Mouse (Mus musculus) layer of hippocampus, adult 11-12 months (tissue): Measurements from ENCODE around the gene Rrp12.
"Not testable (repeated sequence)": the region's sequence is repeated elsewhere in the genome, so short reads cannot be mapped to it uniquely, and the experiment has no call there.

Experiments used
- DNase-seq: peaks from one replicate; pipeline ENCODE4 v3.0.0; 2022; ENCODE audit warnings: low spot score

Rrp12 gene

DNA sequence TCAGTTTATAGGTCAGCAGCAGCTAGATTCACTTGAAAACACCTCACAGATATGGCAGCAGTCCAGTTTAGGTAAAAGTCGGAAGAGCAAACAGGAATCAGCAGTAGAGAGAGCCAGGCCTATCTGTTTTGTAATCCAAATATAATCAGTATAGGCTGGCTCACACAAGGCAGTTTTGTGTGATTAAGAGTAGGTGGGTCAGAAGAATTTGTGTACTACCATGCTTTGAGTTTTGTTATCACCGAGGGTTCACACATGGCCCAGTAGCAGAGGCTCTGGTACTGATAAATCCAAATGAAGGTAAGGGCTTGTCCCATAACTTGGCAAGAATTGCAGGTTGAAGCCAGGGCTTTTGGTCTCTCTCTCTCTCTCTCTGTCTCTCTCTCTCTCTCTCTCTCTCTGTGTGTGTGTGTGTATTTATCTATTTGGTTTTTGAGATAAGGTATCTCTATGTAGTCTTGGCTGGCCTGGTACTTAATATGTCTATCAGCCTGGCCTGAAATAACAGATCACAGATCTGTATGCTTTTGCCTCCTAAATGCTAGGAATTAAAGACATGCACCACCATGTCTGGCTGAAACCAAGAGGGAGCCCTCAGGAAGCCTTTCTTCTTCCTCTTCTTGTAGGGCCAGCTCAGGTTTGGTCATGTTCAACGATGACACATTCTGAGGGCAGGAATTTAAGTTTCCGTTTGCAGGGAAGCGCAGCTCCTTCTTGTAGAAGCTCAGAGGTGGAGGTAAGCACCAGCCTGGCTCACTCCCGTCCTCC, 10.5 kb upstream of the Rrp12 start:
- no peak for DNase-seq

DNA sequence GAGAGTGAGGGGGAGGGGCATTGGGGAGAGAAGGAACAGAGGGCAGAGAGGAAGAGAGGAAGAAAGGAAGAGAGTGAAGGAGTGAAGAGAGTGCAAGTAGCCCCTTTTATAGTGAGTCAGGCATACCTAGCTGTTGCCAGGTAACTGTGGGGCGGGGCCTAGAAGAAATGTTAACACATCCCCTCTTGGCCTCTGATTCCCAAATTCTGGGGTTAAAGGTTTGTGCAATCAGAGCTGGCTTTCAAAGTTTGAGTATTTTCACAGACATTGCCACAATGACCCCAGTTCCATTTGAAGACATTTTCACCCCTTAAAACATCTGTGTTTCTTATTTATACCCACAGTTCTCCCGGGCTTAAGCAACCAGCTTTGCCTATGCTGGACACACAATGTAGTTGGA, 9.3 kb upstream of the Rrp12 start:
- no peak for DNase-seq

DNA sequence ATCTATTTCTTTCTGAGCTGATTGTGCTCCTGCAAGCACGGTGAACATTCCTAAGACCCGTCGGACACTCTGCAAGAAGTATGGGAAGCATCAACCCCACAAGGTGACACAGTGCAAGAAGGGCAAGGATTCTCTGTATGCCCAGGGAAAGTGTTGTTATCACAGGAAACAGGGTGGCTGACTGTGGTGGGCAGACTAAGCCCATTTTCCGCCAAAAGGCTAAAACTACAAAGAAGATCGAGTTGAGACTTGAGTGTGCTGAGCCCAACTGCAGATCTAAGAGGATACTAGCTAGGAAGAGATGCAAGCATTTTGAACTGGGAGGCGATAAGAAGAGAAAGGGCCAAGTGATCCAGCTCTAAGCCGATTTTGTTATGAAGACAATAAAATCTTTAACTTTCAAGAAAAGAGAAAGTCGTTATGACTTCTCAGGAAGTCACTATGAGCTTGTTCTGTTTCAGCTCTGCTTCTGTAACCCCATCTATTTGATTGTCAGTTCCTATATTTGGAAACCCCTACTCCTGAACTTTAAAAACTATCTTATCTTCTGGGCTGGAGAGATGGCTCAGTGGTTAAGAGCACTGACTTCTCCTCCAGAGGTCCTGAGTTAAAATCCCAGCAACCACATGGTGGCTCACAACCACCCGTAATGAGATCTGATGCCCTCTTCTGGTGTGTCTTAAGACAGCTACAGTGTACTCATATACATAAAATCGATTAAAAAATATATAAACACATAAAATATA, 7.0 kb upstream of the Rrp12 start:
- DNase-seq: no peak

DNA sequence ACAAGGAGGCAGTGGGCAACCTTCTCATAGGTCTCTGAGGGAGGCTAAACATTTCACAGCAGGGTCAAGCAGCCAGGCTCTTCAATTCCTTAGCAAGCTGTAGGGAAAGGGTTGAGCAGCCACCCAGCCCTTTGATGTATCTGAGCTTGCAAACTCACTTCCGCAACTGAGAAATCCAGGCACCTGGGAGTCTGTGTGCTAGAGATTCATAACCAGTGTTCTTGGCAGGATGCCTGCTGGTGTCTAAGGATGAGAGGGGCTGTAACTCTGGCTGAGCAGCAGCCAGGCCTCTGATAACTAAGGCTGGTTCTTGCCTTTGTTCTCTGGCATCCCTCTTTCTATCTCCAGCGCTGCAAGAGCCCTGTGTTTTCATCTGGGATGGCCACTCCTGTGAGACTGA, 5.7 kb upstream of the Rrp12 start:
- DNase-seq: no peak

DNA sequence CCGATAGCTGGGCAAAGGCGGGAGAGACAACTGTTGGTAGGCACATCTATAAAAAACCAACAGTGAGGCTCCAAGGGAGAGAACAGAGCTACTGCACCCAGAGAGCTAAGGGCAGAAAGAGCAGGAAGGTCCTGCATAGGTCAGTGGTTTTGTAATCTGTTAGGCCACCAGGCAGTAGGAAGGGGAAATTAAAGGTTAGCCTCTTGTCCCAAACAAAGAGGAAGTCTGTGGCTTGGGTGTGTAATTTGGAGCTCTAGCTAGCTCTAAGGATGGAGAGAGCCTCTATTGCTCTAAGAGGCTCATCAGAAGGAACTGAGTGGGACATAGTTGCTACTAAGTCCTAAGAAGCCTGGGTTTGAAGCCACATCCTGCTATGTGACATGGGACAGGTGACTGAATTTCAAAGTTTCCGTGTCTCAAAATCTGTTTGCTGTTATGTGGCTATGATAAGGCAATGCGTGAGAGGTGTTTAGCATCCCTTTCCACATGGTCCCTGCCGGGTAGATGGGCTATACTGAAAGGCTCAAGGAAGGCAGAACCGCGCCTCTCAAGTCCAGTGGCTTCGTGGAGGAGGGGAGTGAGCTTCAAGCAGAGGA, 4.6 kb upstream of the Rrp12 start:
- no peak for DNase-seq

DNA sequence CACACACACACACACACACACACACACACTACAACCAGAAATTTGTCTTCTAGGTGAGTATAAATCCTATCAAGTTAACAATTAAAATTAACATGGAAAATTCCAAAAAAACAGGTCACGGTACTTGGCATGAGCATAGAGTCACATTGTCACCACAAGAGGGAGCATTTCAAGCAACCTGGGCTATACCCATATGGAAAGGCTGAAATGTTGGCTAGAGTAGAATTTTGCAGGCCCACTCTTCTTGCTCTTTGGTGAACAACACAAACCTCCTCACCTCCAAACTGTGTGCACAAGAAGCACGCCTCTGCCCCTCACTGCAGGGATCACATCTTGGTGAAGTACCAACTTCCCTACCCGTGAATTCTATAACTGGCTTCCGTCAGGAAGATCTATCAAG, 2.9 kb upstream of the Rrp12 start:
- DNase-seq: peak; percentile 29

DNA sequence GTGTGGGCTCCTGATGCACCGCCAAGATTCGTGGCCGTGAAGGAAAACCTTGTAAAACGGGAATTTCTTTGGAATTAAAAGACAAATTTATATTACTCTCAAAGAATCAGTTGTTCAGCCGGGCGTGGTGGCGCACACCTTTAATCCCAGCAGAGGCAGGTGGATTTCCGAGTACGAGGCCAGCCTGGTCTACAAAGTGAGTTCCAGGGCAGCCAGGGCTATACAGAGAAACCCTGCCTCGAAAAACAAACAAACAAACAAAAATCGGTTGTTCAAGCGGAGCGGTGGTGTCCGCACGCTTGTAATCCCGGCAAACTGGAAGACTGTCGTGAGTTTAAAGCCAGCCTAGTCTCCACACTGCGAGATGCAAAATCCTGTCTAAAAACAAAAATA, 342 bp upstream of the Rrp12 start:
- no peak for DNase-seq

DNA sequence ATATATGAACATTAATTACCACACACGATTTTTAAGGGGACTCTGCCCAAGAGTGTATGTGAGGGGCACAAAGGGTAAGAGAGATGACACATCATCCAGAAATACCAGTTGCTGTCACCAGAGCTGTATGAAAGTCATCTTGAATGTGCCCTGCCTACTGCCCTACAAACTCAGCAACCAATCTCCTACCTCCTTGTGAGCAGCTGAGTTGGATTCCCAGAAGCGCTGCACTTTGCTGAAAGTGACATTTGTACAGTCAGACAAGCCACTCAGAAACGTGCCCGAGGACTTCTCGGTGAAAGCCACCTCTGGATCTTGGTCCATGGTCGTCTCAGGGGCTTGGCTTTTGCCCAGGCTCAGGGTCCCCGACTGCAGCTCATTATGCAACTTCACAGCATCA, 1.0 kb downstream of the Rrp12 start:
- no peak for DNase-seq

DNA sequence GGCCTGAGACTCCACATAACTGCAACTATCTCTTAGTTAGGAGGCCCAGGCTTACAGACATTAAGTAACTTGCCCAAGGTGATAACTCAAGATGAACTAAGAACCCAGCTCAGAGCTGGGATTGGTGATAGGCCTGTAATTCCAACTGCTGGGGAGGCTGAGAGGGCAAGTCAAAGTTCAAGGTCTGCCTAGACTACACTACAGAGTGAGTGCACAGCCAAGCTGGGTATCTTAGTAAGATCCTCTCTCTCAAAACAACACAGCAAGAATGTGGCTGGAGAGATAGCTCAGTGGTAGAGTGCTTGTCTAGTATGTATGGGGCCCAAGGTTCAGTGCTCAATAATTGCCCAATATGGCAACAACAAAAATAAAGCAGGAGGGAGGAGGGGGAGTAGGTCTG, 7.8 kb downstream of the Rrp12 start:
- DNase-seq: no peak

DNA sequence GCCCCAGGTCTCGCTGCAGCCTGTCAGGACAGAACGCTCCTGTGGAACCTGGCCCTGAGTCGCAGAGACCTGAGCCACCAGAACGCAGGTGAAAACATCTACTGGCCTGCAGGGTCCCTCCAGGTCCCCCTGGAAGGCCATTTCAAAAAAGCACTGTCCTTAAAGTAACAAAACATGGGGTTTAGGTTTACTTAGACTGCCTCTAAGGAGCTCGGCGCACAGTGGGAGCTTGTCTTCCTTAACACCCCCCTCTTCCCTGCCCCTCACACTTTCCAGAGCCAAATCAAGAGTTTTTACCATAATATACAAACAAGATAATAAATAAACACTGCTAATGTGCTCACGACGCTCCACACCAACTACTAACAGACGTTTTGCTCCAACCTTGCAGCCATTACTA, 12.1 kb downstream of the Rrp12 start:
- no peak for DNase-seq

DNA sequence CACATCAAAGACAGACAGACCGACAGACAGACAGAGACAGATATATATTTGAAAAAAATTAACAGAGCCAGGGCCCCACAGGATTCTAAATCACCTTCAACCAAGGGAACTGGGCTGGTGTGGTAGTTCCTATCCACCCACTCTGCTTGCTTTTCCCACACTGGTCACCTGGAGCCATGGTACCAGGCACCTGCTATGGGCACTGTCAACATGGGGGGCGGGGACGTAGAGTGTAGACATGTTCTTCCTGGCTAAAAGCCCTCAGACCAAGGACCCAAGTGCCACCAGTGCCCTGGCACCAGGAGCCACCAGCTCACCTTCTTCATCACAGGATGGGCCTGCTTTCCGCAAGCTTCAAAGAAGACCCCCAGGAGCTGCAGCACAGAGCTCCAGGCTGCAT, 14.1 kb downstream of the Rrp12 start:
- no peak for DNase-seq

DNA sequence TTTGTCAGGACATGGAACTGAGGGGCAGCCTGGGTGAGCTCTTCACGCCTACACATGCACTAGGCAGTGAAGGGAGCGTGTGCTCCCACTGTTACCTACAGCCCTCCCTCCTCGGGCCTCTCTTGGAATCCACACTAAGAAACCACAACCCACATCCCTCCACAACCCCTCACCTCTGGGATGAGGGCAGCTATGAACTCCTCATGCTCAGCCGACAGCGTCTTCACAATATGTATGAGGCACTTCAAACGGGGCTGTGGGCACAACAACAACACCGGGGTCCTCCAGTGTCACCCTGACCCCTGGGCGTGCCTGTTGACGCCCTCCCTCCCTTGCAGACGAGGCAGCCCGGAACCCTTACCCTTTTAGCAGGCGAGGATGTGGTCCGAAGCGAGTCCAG, 21.6 kb downstream of the Rrp12 start:
- DNase-seq: no peak

DNA sequence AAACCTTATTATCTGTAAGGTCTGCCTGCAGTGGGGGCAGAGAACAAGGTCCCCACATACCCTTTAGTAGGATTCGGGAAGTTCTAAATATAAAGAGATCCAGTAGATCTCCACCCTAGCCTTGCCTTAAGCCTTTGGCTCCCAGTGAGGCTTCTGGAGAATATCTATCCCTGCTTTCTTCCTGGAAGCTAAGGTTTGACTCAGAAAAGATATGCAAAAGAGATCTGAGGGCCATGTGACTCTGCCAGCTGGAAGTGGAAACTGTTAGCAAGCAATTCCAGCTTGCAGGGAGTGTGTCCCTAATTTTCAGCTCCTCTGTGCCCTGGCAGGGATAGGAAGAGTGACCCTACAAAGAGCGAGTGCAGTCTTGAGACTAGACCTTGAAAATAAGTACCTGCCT, 23.7 kb downstream of the Rrp12 start:
- DNase-seq: peak; percentile 36

DNA sequence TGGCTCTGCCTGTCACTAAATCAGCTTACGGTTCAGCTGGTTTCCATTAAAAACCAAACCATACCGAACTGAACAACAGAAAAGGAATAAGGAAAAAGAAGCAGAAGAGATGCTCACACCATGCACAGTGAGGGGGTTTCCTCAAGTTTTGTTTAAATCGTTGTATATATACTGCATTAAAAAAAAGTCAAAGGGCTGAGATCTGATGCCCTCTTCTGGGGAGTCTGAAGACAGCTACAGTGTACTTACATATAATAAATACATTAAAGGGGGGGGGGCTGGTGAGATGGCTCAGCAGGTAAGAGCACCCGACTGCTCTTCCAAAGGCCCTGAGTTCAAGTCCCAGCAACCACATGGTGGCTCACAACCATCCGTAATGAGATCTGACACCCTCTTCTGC, 26.0 kb downstream of the Rrp12 start:
- DNase-seq: not testable (repeated sequence)

DNA sequence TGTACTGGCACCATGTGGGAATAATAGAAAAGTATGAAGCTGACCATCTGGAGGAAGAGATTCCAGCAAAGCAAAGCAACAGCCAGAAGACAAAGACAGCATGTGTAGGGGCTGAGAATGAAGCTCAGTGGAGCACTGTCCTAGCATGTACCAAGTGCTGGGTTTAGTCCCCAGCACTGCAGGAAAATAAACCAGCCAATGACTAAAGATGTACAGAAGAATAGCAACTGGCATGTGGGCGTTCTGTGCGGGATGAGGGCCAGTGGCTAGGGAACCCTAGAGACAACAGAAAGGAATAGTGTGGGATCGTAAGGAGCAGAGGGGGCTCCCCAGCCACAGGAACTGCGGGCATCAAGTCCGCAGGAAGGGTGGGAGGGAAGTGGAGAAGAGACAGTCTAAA, 26.7 kb downstream of the Rrp12 start:
- DNase-seq: peak; percentile 13

DNA sequence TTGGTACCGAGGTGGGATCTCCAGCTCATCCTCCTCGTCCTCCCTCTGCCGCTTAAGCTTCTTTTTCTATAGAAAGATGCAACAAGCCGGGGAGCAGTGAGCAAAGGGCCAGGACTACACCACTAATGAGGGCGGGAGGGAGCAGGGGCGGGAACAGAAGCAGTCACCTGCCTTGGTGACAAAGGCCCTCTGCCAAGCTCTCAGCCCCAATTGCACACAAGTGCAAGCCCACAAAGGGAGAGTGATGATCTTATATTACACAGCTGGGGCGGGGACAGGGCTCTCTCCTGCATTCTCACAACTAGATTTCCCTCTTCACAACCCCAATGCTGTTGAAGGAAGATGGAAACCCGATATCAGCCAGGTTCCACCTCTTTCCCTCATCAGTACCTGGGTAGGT, 29.3 kb downstream of the Rrp12 start:
- no peak for DNase-seq

DNA sequence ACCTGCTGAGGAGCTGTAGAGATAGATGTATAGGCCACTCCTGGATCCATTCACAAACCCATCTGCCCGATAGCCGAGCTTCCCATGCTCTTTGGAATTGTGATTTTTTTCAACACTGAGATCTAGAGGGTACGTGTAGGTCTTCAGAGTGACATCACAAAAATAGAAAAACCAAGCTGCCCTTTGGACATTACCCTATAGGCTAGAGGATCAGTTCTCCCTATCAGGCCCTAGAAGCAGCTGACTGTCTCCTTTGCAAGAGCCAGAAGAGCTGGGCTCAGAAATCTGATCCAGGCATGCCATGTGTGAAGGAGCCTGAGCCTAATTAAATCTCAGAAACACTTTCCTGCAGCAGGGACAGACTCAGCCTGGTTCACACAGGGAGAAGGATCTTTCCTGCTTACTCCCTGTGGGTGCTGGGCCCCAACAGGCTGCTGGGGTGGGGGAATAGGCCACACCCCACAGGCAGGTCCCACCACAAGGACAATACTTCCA, 38.1 kb downstream of the Rrp12 start:
- DNase-seq: no peak

DNA sequence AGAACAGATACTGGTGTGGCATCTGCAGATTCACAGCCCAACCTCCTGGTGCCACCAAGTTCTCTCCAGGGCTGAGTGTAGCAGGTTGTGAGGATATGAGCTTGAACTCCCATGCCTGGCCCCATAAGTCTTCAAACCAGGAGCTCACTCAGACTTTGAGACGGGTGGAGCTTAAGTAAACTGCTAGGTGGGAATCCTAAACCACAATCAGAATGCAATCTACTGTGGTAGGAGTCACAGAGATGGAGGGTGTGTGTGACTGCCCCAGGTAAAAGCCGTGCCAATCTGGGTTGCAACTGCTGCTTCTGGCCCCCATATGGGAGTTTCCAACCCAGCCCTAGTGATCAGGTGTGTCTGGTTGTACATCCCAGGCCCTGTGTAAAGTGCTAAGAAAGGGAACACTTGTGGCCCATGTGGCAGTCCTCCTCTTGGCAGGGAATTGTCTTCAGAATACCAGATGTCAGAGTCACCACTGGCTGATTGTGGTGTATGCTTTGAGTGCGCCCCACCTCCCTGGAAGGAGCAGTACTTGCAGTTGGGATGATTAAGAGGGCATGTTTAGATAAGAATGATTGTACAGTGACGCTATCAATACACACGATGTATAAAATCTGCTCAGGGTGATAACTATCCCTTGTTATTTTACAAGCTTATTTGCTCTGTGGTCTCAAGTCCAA, 38.7 kb downstream of the Rrp12 start:
- no peak for DNase-seq

DNA sequence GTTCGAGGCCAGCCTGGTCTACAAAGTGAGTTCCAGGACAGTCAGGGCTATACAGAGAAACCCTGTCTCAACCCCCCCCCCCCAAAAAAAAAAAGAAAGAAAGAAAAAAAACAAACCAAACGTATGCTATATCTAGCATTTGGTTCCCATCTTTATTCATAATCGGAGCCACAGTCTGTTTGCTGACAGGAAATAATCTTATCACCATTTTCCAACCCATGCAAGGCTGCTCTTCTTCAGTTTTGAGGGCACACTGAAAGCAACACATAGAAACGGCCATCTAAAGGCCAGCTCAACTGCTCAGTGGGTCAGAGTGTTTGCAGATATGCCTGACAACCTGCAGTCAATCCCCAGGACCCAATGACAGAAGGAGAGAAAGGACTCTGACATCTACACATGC, 43.5 kb downstream of the Rrp12 start:
- DNase-seq: no peak

DNA sequence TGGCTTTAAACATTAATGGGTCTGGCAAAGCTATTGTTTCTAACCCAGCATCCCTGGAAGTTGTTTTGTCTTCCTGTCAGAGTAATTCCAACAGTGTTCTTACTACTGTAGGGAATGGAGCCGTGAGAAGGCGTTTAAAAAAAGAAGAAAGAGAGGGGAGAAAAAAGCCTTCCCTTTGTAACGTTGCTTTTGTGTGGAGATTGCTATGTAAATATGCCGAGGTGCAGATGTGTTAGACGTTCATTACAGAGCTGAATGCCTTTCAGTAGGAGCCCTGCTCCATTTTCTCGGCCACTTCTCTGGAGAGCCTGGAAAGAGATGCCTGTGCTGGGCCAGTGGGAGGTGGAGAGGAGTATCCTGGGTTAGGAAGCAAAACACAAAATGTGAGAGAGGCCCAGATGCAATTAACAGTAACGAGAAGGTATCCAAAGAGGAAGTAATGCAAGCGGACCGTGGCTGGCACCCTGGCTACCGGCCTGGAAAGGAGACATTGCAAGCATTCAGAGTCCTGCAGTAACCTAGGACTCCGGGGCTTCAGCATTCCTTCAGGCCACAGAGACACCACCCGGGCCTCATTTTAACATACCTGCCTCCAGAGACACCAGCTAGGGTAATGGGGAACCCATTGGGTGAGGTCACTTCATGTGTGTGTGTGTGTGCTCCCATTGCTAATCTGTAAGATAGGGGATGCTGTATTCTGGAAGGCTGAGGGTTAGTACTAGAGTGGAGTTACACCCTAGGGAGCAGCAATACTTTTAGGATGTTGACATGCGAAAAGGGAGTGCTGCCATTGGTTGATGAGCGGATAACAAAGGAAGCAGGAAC, 45.0 kb downstream of the Rrp12 start:
- DNase-seq: no peak

DNA sequence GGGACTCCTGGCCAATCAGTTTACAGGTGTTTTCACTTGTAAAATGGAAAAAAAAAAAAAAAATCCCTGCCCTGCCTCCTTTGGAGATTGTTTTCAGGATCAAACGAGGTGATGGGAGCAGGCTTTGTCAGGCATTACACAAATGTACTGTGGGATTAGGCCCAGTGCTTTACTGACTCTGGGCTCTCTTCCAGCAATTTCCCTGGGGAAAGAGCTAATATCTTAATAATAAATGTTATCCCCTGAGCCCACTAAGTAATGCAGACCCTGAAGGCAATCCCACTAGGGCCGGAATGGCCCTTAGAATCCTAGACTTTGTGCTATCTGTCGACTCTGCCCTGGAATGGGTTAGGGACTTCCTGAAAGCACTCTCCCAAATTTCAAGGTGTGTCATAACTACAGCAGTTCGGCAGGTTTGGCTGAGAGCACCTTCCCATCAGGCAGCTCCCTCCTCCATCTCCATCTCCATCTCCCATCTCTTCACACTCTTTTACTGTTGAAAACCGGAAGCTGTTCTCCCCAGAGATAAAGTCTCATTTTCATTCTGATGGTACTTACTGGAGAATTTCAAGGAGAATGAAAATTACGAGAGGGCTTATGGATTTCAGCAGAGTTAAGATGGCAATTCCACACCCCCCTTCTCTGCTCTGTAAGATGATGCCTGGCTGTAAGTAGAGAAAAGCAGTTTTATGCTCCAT, 45.8 kb downstream of the Rrp12 start:
- DNase-seq: no peak
